ENCODE assay signal across 8 mouse cellular contexts in genomic region chr10:93539775-93540430, GRCm38 (mm10). TPM values are rescaled to one million over a fixed set of nuclear protein-coding genes. Genes with fewer than 3 reads are reported as not detected.
DNase-seq lines count a peak whose midpoint lies in the region; ATAC-seq lines count a peak whose summit lies in the region.

Gene Amdhd1, minus strand, starts transcription at chr10:93540033.

- H3K4me2 ChIP-seq in hindbrain, embryonic 11.5 days (replicated peaks; ENCODE audit: low read depth, low read length), result peak within 1 kb of the TSS; percentile 73

- ATAC-seq in hindbrain, embryonic 11.5 days (ENCODE audit: low FRiP score), result peak; percentile 93

- no peaks in the 10 kb centered on the region for H3K4me1 ChIP-seq in hindbrain, embryonic 11.5 days (replicated peaks; ENCODE audit: control insufficient read depth, insufficient read depth, low read length)

- no peaks in the 10 kb centered on the region for H3K9me3 ChIP-seq in hindbrain, embryonic 11.5 days (ENCODE audit: control insufficient read depth, low read length)

- H3K27me3 ChIP-seq in hindbrain, embryonic 11.5 days (ENCODE audit: control insufficient read depth, insufficient read depth, low read length), result no peaks in the 10 kb centered on the region

- no peak within 1 kb of the TSS for H3K27ac ChIP-seq in hindbrain, embryonic 11.5 days (ENCODE audit: low read depth, low read length)

- H3K4me3 ChIP-seq in hindbrain, embryonic 11.5 days (ENCODE audit: low read depth, low read length), result peak within 1 kb of the TSS; percentile 28

- H3K36me3 ChIP-seq in hindbrain, embryonic 11.5 days (ENCODE audit: control insufficient read depth, insufficient read depth, low read length), result no peaks in the 10 kb centered on the region

- 5% methylated on average over 35 of the region's 35 CpGs for WGBS in hindbrain, embryonic 11.5 days

- peak within 1 kb of the TSS; percentile 33; the same call in 1 of the 2 replicates for H3K9ac ChIP-seq in hindbrain, embryonic 11.5 days (ENCODE audit: low read depth, low read length)

- DNase-seq in MN1 (ENCODE audit: low spot score), result peak; percentile 93
- peak; percentile 48 for DNase-seq in cerebellum, adult 9-11 months
- DNase-seq in frontal cortex, adult 2 months (ENCODE audit: extremely low spot score in 1 of 2, low spot score in 1 of 2), result peak; percentile 13 to 70
- DNase-seq in hindbrain, embryonic 11.5 days (ENCODE audit: low spot score), result peak; percentile 84
- peak; percentile 51 to 53 for DNase-seq in layer of hippocampus, postnatal 14 days (ENCODE audit: low spot score in 2 of 2)
- peak; percentile 90 for DNase-seq in lung, postnatal 25 days (ENCODE audit: low spot score)
- DNase-seq in retina, adult 2 months (ENCODE audit: low read depth, low spot score), result peak; percentile 25
- DNase-seq in thymus, postnatal 36 days, result peak; percentile 86 to 89

RNA-seq across cellular contexts. Expression of gene Amdhd1, which starts in this region (rescaled TPM):
- 0.16 and 0.42 TPM in 2 replicates for polyA plus RNA-seq in frontal cortex, adult 2 months (2012; rRNA removed)
- polyA plus RNA-seq in hindbrain, embryonic 11.5 days (2014; fragmentation: Nextera tagmentation; extraction: Ambion mirVana), result 0.10 TPM in 1 of 2 replicates, not detected in the other
- total RNA-seq in layer of hippocampus, postnatal 14 days (2021), result under 1 TPM; 0.14 to 0.50 TPM

Comparison
In these comparisons a context has a peak if more than half of its experiments do, and no peak if none do; other contexts are left out.
1. Peak in DNase-seq in frontal cortex, adult 2 months; RNA of the gene not detected or under 1 TPM.
2. Peak in DNase-seq, ATAC-seq, H3K4me3 ChIP-seq, H3K9ac ChIP-seq and H3K4me2 ChIP-seq in hindbrain, embryonic 11.5 days; RNA of the gene not detected or under 1 TPM.
3. Peak in DNase-seq in layer of hippocampus, postnatal 14 days; RNA of the gene not detected or under 1 TPM.
4. DNase-seq: peak in every context shown above with its lines; median percentile 93 in MN1; 90 in lung, postnatal 25 days; 88 in thymus, postnatal 36 days; 84 in hindbrain, embryonic 11.5 days; 52 in layer of hippocampus, postnatal 14 days; 48 in cerebellum, adult 9-11 months; 42 in frontal cortex, adult 2 months; 25 in retina, adult 2 months.